Mouse (Mus musculus) embryonic facial prominence, embryonic 15.5 days (tissue): ENCODE results near the gene 1700013G24Rik. TPM values are rescaled to one million over a fixed set of nuclear protein-coding genes. Genes with fewer than 3 reads are reported as not detected.

Experiments used
- ATAC-seq: fragments of 200-750 bp; cut with Nextera tagmentation; 2 replicates; pipeline ENCODE4 v1.8.0; 2017; ENCODE audit warnings: low read depth, moderate TSS enrichment; ENCODE audit not compliant: insufficient number of reproducible peaks, low FRiP score, low TSS enrichment
- H3K27ac ChIP-seq: fragments of 300-500 bp; sonication (generic); replicated peaks from 2 replicates; pipeline ENCODE4 v1.5.1; 2015; ENCODE audit warnings: mild to moderate bottlenecking, inconsistent platforms
- H3K27me3 ChIP-seq: fragments of 300-500 bp; sonication (generic); 2 replicates; pipeline ENCODE4 v1.6.1; 2015; ENCODE audit warnings: inconsistent platforms
- H3K36me3 ChIP-seq: fragments of 300-500 bp; sonication (generic); 2 replicates; pipeline ENCODE4 v1.6.1; 2015; ENCODE audit warnings: mild to moderate bottlenecking, inconsistent platforms
- H3K4me1 ChIP-seq: fragments of 300-500 bp; sonication (generic); 2 replicates; pipeline ENCODE4 v1.6.1; 2015; ENCODE audit warnings: inconsistent platforms
- H3K4me2 ChIP-seq: fragments of 300-500 bp; sonication (generic); replicated peaks from 2 replicates; pipeline ENCODE4 v1.6.1; 2015; ENCODE audit warnings: mild to moderate bottlenecking, inconsistent platforms
- H3K4me3 ChIP-seq: fragments of 300-500 bp; sonication (generic); replicated peaks from 2 replicates; pipeline ENCODE4 v1.5.1; 2015; ENCODE audit warnings: mild to moderate bottlenecking, inconsistent platforms
- H3K9ac ChIP-seq: fragments of 300-500 bp; sonication (generic); 2 replicates; pipeline ENCODE4 v1.6.1; 2015; ENCODE audit warnings: inconsistent platforms
- H3K9me3 ChIP-seq: fragments of 300-500 bp; sonication (generic); replicated peaks from 2 replicates; pipeline ENCODE4 v1.6.1; 2016; ENCODE audit warnings: inconsistent platforms
- WGBS: fragments of 180-500 bp; shearing (Covaris S2); methylation state at CpG from one replicate; pipeline ENCODE4 v1.1.7; 2015; 5-methylcytosine and 5-hydroxymethylcytosine counted together
- polyA plus RNA-seq: library from polyadenylated mRNA; unstranded; fragments of >200 nt; fragmentation: Nextera tagmentation; extraction: Ambion mirVana; gene quantifications from 2 replicates; pipeline ENCODE4 v1.2.1, GENCODE M21; 2015

The 1700013G24Rik gene
- polyA plus RNA-seq, 1 experiment from 2014 or later, result not detected

GRCm38 (mm10) chr4:137457292-137457691 is 4.2 kb downstream of the 1700013G24Rik start:
- WGBS, result 84% methylated on average over 4 of the region's 4 CpGs
- peaks cover 9% of the 10 kb centered on the region; the same call in 1 of the 2 replicates for H3K4me1 ChIP-seq
- H3K9ac ChIP-seq, result no peak overlapping the region
- H3K27ac ChIP-seq, result no peak overlapping the region
- H3K9me3 ChIP-seq, result no peaks in the 10 kb centered on the region
- H3K27me3 ChIP-seq, result no peaks in the 10 kb centered on the region
- no peak overlapping the region for H3K4me2 ChIP-seq
- no peaks in the 10 kb centered on the region for H3K36me3 ChIP-seq
- H3K4me3 ChIP-seq, result no peak overlapping the region
- ATAC-seq, result no peak

- Histone ChIP-seq H3K4me1 (peaks cover 14% of the 10 kb centered on the region; the same call in 1 of the 2 replicates), H3K27ac (no peak overlapping the region), H3K4me2 (no peak overlapping the region), H3K36me3 (no peaks in the 10 kb centered on the region), H3K4me3 (no peak overlapping the region), H3K9me3 (no peaks in the 10 kb centered on the region), H3K27me3 (no peaks in the 10 kb centered on the region), H3K9ac (no peak overlapping the region)
- WGBS, result 82% methylated on average over 9 of the region's 9 CpGs
- no peak for ATAC-seq
These were observed 5.2 kb downstream of the 1700013G24Rik start for GRCm38 (mm10) chr4:137458310-137458709.

- no peaks in the 10 kb centered on the region for H3K36me3 ChIP-seq
- H3K4me2 ChIP-seq, result no peak overlapping the region
- H3K4me3 ChIP-seq, result no peak overlapping the region
- H3K27ac ChIP-seq, result no peak overlapping the region
- H3K9ac ChIP-seq, result no peak overlapping the region
- no peaks in the 10 kb centered on the region for H3K27me3 ChIP-seq
- ATAC-seq, result no peak
- peaks cover 19% of the 10 kb centered on the region for H3K4me1 ChIP-seq
- 51% methylated on average over 5 of the region's 5 CpGs for WGBS
- no peaks in the 10 kb centered on the region for H3K9me3 ChIP-seq
These were observed 5.8 kb downstream of the 1700013G24Rik start for GRCm38 (mm10) chr4:137458861-137459260.

GRCm38 (mm10) chr4:137460676-137461075 is 7.6 kb downstream of the 1700013G24Rik start:
- Histone ChIP-seq H3K36me3 (no peaks in the 10 kb centered on the region), H3K4me1 (peaks cover 36% of the 10 kb centered on the region), H3K4me2 (no peak overlapping the region), H3K9me3 (no peaks in the 10 kb centered on the region), H3K27ac (peak overlapping the region; percentile 68), H3K4me3 (no peak overlapping the region), H3K9ac (no peak overlapping the region), H3K27me3 (no peaks in the 10 kb centered on the region)
- ATAC-seq, result no peak
- WGBS, result 66% methylated on average over 14 of the region's 14 CpGs

GRCm38 (mm10) chr4:137461217-137461616 is 8.1 kb downstream of the 1700013G24Rik start:
- WGBS, result 72% methylated on average over 4 of the region's 4 CpGs
- Histone ChIP-seq H3K27me3 (no peaks in the 10 kb centered on the region), H3K4me2 (no peak overlapping the region), H3K36me3 (no peaks in the 10 kb centered on the region), H3K4me3 (no peak overlapping the region), H3K27ac (peak overlapping the region; percentile 68), H3K9me3 (no peaks in the 10 kb centered on the region), H3K9ac (no peak overlapping the region), H3K4me1 (peaks cover 36% of the 10 kb centered on the region)
- no peak for ATAC-seq

- no peaks in the 10 kb centered on the region for H3K9me3 ChIP-seq
- no peak overlapping the region for H3K4me3 ChIP-seq
- H3K27ac ChIP-seq, result no peak overlapping the region
- no peak for ATAC-seq
- no peaks in the 10 kb centered on the region for H3K36me3 ChIP-seq
- 77% methylated on average over 16 of the region's 16 CpGs for WGBS
- H3K4me1 ChIP-seq, result peaks cover 40% of the 10 kb centered on the region
- H3K4me2 ChIP-seq, result no peak overlapping the region
- H3K9ac ChIP-seq, result no peak overlapping the region
- H3K27me3 ChIP-seq, result no peaks in the 10 kb centered on the region
These were observed 9.1 kb downstream of the 1700013G24Rik start for GRCm38 (mm10) chr4:137461981-137462690.

- H3K9me3 ChIP-seq, result no peaks in the 10 kb centered on the region
- no peaks in the 10 kb centered on the region for H3K36me3 ChIP-seq
- H3K4me1 ChIP-seq, result peaks cover 58% of the 10 kb centered on the region
- H3K27ac ChIP-seq, result peak overlapping the region; percentile 65
- no peaks in the 10 kb centered on the region for H3K27me3 ChIP-seq
- H3K4me2 ChIP-seq, result no peak overlapping the region
- H3K4me3 ChIP-seq, result no peak overlapping the region
- no peak for ATAC-seq
- H3K9ac ChIP-seq, result no peak overlapping the region
- 52% methylated on average over 13 of the region's 13 CpGs for WGBS
These were observed 12.2 kb downstream of the 1700013G24Rik start for GRCm38 (mm10) chr4:137465125-137465787.

GRCm38 (mm10) chr4:137466991-137467390 is 13.9 kb downstream of the 1700013G24Rik start:
- Histone ChIP-seq H3K9me3 (no peaks in the 10 kb centered on the region), H3K9ac (no peak overlapping the region), H3K36me3 (no peaks in the 10 kb centered on the region), H3K4me2 (no peak overlapping the region), H3K27ac (peak overlapping the region; percentile 83; the same call in 1 of the 2 replicates), H3K27me3 (no peaks in the 10 kb centered on the region), H3K4me3 (no peak overlapping the region), H3K4me1 (peaks cover 68% of the 10 kb centered on the region)
- ATAC-seq, result no peak
- 78% methylated on average over 4 of the region's 4 CpGs for whole genome bisulfite sequencing

- H3K9me3 ChIP-seq, result no peaks in the 10 kb centered on the region
- H3K4me2 ChIP-seq, result no peak overlapping the region
- peaks cover 68% of the 10 kb centered on the region for H3K4me1 ChIP-seq
- H3K4me3 ChIP-seq, result no peak overlapping the region
- 76% methylated on average over 2 of the region's 2 CpGs for whole genome bisulfite sequencing
- ATAC-seq, result no peak
- no peaks in the 10 kb centered on the region for H3K36me3 ChIP-seq
- H3K27me3 ChIP-seq, result no peaks in the 10 kb centered on the region
- H3K9ac ChIP-seq, result no peak overlapping the region
- peak overlapping the region; percentile 83 for H3K27ac ChIP-seq
These were observed 14.4 kb downstream of the 1700013G24Rik start for GRCm38 (mm10) chr4:137467525-137467924.

- peak within 1 kb of the TSS; percentile 65 for H3K4me2 ChIP-seq
- no peaks in the 10 kb centered on the region for H3K36me3 ChIP-seq
- H3K4me1 ChIP-seq, result peaks cover 71% of the 10 kb centered on the region
- H3K9me3 ChIP-seq, result no peaks in the 10 kb centered on the region
- peak within 1 kb of the TSS; percentile 86 for H3K9ac ChIP-seq
- peak within 1 kb of the TSS; percentile 90 for H3K27ac ChIP-seq
- WGBS, result under 1% methylated on average over 66 of the region's 72 CpGs
- peak within 1 kb of the TSS; percentile 87 for H3K4me3 ChIP-seq
- ATAC-seq, result peak; percentile 89
- no peaks in the 10 kb centered on the region for H3K27me3 ChIP-seq
These were observed 15.4 kb downstream of the 1700013G24Rik start, which contains the start of gene Hspg2 for GRCm38 (mm10) chr4:137468260-137469080. Gene Hspg2 (plus strand): TSS chr4:137468769.
